ENCODE assay signal across 8 mouse cellular contexts in genomic region chr19:29563258-29563779, GRCm38 (mm10). TPM values are rescaled to one million over a fixed set of nuclear protein-coding genes. Genes with fewer than 3 reads are reported as not detected.
DNase-seq lines count a peak whose midpoint lies in the region; TF ChIP-seq lines count a peak whose summit lies in the region.

No protein-coding gene starts in this region.

- intact Hi-C loops in gastrocnemius, postnatal 14 days (cut with DNase I; ENCODE audit: low total_unique reads): loop anchor here (10.0 kb wide), 2 partner anchors 59 to 199 kb away; partner anchors contain the start of genes Cd274 and Plgrkt

- peak; percentile 70 to 75 for DNase-seq in B cell, adult 2 months
- DNase-seq in R1 (ENCODE audit: low read depth, low spot score): peak; percentile 66
- peak; percentile 69 to 75 for DNase-seq in cerebellum, postnatal 14 days
- DNase-seq in gastrocnemius, postnatal 14 days: peak; percentile 34
- peak; percentile 76 for DNase-seq in kidney, postnatal 14 days
- peak; percentile 54 for DNase-seq in lung, adult 2 months
- peak; percentile 45 for DNase-seq in retina, adult 2 months (ENCODE audit: low read depth, low spot score)
- DNase-seq in thymus, postnatal 4 days: peak; percentile 66

- peak; percentile 12; the same call in 1 of the 2 replicates for TF ChIP-seq CTCF in lung, adult 2 months (IDR thresholded peaks at IDR 0.05; ENCODE audit: insufficient read depth, low read length)

- H3K4me3 ChIP-seq in lung, adult 2 months (replicated peaks; ENCODE audit: extremely low read depth, low read depth, low read length): no peak overlapping the region

- TF ChIP-seq POLR2A in lung, adult 2 months (IDR thresholded peaks at IDR 0.05; ENCODE audit: borderline replicate concordance, extremely low read depth, low read depth, low read length): no peak

- WGBS in lung, adult 2 months: 47% methylated on average over 7 of the region's 7 CpGs

- no peaks in the 10 kb centered on the region; the same call in 1 of the 2 replicates for H3K4me1 ChIP-seq in lung, adult 2 months (ENCODE audit: control insufficient read depth, insufficient read depth, low read length)

RNA-seq across cellular contexts. Expression of gene Ric1, which starts 41.2 kb away (rescaled TPM):
- 10 to 100 TPM; 24.2 to 26.1 TPM for total RNA-seq in gastrocnemius, postnatal 14 days (2021)
- 12.3 and 19.1 TPM in 2 replicates for polyA plus RNA-seq in lung, adult 2 months (2012; rRNA removed)
